In the genomic region with DNA sequence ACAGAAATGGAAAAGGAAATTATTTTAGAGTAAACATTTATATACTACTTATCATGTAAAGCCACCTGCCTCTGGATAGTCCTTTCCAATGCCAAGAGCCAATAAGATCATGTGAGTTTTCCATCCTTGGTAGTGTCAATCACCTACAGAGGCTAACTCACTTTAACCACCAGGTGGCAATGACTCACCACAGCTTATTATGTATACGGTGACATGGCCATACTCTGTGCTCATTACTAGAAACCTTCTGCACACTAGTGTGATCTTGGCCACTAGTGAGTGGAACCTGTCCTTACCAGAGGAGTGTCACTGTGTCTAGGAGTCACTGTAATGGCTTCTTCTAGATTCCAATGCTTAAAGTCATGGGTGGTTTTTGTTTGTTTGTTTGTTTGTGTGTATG, we compare ENCODE assay signal across 8 mouse cellular contexts.
DNase-seq lines count a peak whose midpoint lies in the region; ATAC-seq and TF ChIP-seq lines count a peak whose summit lies in the region.

No protein-coding gene starts in this region.

- no peaks in the 10 kb centered on the region for H3K4me1 ChIP-seq in forebrain, embryonic 14.5 days (ENCODE audit: control insufficient read depth, insufficient read depth, low read length)
- H3K4me1 ChIP-seq in kidney, postnatal 0 days (replicated peaks; ENCODE audit: insufficient read depth, low read length), result no peaks in the 10 kb centered on the region

- no peak overlapping the region for H3K9ac ChIP-seq in forebrain, embryonic 14.5 days (ENCODE audit: low read length)
- no peak overlapping the region for H3K9ac ChIP-seq in kidney, postnatal 0 days (ENCODE audit: low read depth, low read length)

- peak; percentile 76 for ATAC-seq in forebrain, embryonic 14.5 days
- peak; percentile 72; the same call in 1 of the 2 replicates for ATAC-seq in kidney, postnatal 0 days (replicated peaks; ENCODE audit: low FRiP score, low read depth)
- no peak for ATAC-seq in megakaryocyte progenitor cell, adult 5-6 weeks (replicated peaks; ENCODE audit: poor library complexity)
- ATAC-seq in monocyte, adult 5-6 weeks (replicated peaks; ENCODE audit: insufficient number of reproducible peaks, low FRiP score, low TSS enrichment, poor library complexity, severe bottlenecking), result no peak

- H3K4me2 ChIP-seq in forebrain, embryonic 14.5 days (ENCODE audit: low read length), result no peak overlapping the region
- H3K4me2 ChIP-seq in kidney, postnatal 0 days (ENCODE audit: low read length), result no peak overlapping the region

- no peak for DNase-seq in left cerebral cortex, adult 2 months (ENCODE audit: extremely low spot score in 1 of 2, low spot score in 2 of 2)
- no peak for DNase-seq in left cerebral cortex, postnatal 25 days (ENCODE audit: low spot score in 2 of 2)
- peak; percentile 30 for DNase-seq in NIH3T3 (ENCODE audit: low read depth)
- DNase-seq in forebrain, embryonic 14.5 days (ENCODE audit: low spot score), result peak; percentile 59
- peak; percentile 68 for DNase-seq in kidney, postnatal 0 days (ENCODE audit: low spot score)
- no peak for DNase-seq in spleen, postnatal 10 days (ENCODE audit: low spot score in 2 of 2)

- no peak overlapping the region for H3K4me3 ChIP-seq in left cerebral cortex, adult 2 months
- H3K4me3 ChIP-seq in forebrain, embryonic 14.5 days (ENCODE audit: low read depth, low read length), result no peak overlapping the region
- no peak overlapping the region for H3K4me3 ChIP-seq in kidney, postnatal 0 days (replicated peaks; ENCODE audit: low read depth, low read length)

- WGBS in forebrain, embryonic 14.5 days, result 22% methylated on average over 1 of the region's 1 CpGs
- 28% methylated on average over 1 of the region's 1 CpGs for WGBS in kidney, postnatal 0 days

- H3K27me3 ChIP-seq in forebrain, embryonic 14.5 days (replicated peaks; ENCODE audit: control insufficient read depth, insufficient read depth, low read length), result no peaks in the 10 kb centered on the region
- H3K27me3 ChIP-seq in kidney, postnatal 0 days (ENCODE audit: insufficient read depth, low read length), result no peaks in the 10 kb centered on the region

- no peaks in the 10 kb centered on the region for H3K9me3 ChIP-seq in forebrain, embryonic 14.5 days (replicated peaks; ENCODE audit: control insufficient read depth, low read length)
- no peaks in the 10 kb centered on the region for H3K9me3 ChIP-seq in kidney, postnatal 0 days (replicated peaks; ENCODE audit: low read length)

- intact Hi-C loops in left cerebral cortex, adult 2 months (cut with DNase I), result loop anchor here (10.0 kb wide), 1 partner anchor 1375 kb away; no protein-coding TSS in a partner anchor
- intact Hi-C loops in left cerebral cortex, postnatal 25 days (cut with DNase I), result loop anchor here (10.0 kb wide), 2 partner anchors 365 to 1375 kb away; partner anchors contain the start of gene Gpc6

- H3K27ac ChIP-seq in left cerebral cortex, adult 2 months, result no peak overlapping the region
- no peak overlapping the region for H3K27ac ChIP-seq in forebrain, embryonic 14.5 days (ENCODE audit: low read depth, low read length)
- H3K27ac ChIP-seq in kidney, postnatal 0 days, result no peak overlapping the region

- H3K36me3 ChIP-seq in forebrain, embryonic 14.5 days (ENCODE audit: control insufficient read depth, insufficient read depth, low read length), result no peaks in the 10 kb centered on the region
- no peaks in the 10 kb centered on the region for H3K36me3 ChIP-seq in kidney, postnatal 0 days (ENCODE audit: insufficient read depth, low read length)

- peak; percentile 54 for TF ChIP-seq CTCF in left cerebral cortex, adult 2 months (IDR thresholded peaks at IDR 0.05)
- TF ChIP-seq CTCF in kidney, postnatal 0 days (IDR thresholded peaks at IDR 0.05; ENCODE audit: low read depth), result peak; percentile 87

Comparison
In these comparisons a context has a peak if more than half of its experiments do, and no peak if none do; other contexts are left out.
1. DNase-seq: peak in NIH3T3 (single experiment), forebrain, embryonic 14.5 days (single experiment) and kidney, postnatal 0 days (single experiment); none in left cerebral cortex, adult 2 months (0 of 2), left cerebral cortex, postnatal 25 days (0 of 2) and spleen, postnatal 10 days (0 of 2).
2. ATAC-seq: peak in forebrain, embryonic 14.5 days (single experiment) and kidney, postnatal 0 days (single experiment); none in megakaryocyte progenitor cell, adult 5-6 weeks (single experiment) and monocyte, adult 5-6 weeks (single experiment).